Mouse (Mus musculus) left cerebral cortex, postnatal 36 days (tissue): ENCODE measurements around the gene Ddb1. TPM values are rescaled to one million over a fixed set of nuclear protein-coding genes. Genes with fewer than 3 reads are reported as not detected.
"Not testable (repeated sequence)": the region's sequence is repeated elsewhere in the genome, so short reads cannot be mapped to it uniquely, and the experiment has no call there.

Experiments
- DNase-seq, 2 experiments: peaks; one replicate each; pipeline ENCODE4 v3.0.0; 2021 to 2022; ENCODE audit warnings: low spot score in 2 of 2, mixed read lengths in 1 of 2
- intact Hi-C: fragments of 180-260 bp; cut with DNase I; formaldehyde crosslinking; loops from one replicate; pipeline ENCODE4 v1.15.1; 2025
- total RNA-seq, 2 experiments: library from RNA; stranded (reverse); gene quantifications; 2 replicates each; pipeline ENCODE4 v1.2.3; 2021

Gene Ddb1
- 100 to 1,000 TPM; 193 to 209 TPM for total RNA-seq

DNA sequence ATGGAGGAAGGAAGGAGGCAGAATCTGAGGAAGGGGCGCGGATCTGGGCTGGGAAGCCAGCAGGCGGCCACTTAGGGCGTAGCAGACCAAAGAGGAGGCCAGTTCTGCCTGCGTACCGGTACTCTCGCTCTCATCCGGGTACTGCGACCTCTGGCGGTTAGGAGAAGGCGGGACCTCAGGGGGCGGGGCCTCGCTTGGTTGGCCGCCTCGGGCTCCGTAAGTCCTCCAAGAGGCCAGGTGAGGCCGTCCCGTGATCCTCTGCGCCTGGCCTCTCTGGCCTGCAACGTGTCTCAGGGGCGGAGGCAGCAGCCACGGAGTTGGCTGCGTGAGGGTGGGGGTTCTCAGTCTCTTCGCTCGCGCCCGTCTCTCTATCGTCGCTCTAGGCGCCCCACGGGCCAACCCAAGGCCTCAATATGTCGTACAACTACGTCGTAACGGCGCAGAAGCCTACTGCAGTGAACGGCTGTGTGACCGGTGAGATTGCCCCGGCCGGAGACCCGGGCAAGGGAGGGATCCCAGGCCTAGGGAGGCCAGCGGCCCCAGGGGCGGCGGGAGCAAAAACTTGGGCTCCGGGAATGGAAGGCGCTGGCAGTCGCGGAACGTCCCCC is at the start of gene Ddb1, which contains the start of gene Tkfc:
Ddb1 (plus strand) TSS at position 35 of the 608 bp plus-strand sequence.
Tkfc (minus strand) TSS at position 362 of the 608 bp plus-strand sequence.
- intact Hi-C loops = loop anchor here (1.0 to 2.0 kb wide), 2 partner anchors 28 to 51 kb away; partner anchors contain the start of genes Cyb561a3 and Tmem138
- DNase-seq = peak; percentile 99

DNA sequence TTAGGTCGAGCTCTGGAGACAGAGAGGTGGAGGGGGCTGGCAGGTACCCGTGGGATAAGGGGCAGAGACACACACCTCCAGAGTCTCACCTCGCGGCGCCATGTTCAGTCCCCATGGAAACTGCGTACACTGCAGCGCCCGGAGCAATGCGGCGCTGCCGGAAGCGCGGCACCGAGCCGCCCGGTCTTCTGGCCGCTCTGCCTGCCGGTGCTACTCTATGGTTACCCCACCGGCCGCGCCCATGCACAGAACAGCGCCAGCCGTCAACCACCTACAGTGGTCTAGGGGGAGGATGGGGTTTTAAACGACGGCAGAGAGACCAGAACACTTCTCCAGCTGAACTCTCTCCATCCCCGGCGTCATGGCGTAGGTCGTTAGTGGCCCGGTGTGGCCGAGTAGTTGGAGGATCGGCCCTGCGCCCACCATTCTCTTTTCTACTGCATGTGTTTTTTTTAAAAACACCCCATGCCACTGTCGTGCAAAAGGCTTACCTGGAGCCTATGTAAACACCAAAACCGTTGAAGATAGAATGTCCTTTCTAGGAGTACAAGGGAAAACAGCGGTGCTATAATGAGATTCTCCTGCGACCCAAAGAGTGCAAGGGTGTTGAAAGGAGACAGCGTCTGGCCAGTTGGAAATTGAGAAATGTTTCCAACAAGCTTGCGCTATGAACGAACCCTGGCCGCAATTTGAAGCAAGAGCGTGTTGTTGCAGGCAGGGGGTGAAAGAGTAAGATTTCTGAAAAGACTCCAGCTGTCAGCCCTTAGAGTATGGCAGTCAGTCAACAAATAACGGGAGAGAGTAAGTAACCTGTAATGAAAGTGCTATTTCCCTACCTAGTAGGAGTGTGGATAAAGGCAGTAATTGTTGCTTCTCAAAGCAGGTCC is 49.3 kb upstream of the Ddb1 start, which contains the start of gene Tmem216:
Tmem216 (minus strand) TSS at position 615 of the 887 bp plus-strand sequence.
- intact Hi-C loops = loop anchor here (1.0 to 2.0 kb wide), 2 partner anchors 21 to 49 kb away; partner anchors contain the start of genes Cyb561a3, Ddb1, Tkfc and Tmem138
- peak; percentile 84 to 86 for DNase-seq

DNA sequence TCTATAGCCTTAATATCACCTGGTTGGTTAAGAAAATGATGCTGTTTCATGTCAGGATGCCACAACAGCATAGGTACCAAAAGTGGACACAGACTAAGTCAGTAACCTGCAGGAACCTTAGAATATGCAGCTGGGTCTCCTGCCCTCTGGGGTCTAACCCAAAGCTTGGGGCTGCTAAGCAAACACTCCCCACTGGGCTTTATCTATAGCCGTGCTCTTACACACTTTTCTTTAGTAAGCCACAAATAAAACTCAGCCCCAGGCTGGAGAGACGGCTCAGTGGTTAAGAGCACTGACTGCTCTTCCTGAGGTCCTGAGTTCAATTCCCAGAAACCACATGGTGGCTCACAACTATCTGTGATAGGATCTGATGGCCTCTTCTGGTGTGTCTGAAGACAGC is 48.1 kb upstream of the Ddb1 start:
- DNase-seq = no peak
- intact Hi-C loops = no loop called here

DNA sequence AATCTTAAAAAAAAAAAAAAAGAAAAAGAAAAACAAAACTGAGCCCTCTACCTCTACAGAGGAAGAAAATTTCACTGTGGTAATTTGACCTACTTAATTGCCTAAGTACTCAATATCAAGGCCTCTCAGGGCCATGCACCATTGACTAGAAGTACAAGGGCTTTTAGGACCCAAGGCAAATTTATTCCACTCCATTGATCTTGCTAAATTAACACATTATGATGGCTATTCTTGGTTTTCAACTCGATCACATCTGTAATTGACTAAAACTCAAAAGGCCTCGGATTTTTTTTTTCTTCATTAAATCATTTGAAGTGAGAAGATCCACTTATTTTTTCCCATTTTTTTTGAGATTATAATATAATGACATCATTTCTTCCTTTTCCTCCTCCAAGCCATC is 47.7 kb upstream of the Ddb1 start:
- intact Hi-C loops = no loop called here
- DNase-seq = no peak

DNA sequence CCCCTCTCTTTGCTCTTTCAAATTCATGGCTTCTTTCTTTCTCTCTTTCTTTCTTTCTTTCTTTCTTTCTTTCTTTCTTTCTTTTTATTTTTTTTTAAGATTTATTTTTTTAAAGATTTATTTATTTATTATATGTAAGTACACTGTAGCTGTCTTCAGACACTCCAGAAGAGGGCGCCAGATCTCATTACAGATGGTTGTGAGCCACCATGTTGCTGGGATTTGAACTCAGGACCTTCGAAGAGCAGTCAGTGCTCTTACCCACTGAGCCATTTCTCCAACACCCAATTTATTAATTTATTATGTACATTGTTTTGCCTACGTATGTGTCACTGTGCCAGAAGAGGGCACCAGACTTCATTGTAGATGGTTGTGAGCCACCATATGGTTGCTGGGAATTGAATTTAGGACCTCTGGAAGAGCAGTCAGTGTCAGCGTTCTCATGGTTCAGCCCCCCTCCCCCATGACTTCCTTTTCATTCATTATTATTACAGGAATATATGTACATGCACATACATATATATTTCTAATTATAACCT is 47.2 kb upstream of the Ddb1 start:
- DNase-seq, intact Hi-C loops: not testable (repeated sequence)

DNA sequence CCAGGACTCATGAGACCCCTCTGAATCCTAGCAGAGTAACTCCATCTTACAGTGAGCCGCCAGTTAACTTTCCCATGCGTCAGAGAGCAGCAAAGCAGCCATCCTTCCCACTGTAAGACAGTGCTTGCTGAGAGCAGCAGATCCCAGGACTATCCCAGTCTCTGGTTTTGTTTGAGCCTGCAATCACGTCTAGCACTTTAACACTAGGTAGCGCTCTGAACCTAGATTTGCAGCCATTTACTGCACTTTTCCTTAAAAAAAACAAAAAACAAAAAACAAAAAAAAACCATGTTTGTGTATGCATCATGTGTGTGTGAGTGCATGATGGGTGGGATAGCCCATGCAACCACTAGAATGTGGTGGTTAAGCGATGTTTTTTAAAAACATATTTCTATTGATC is 45.0 kb upstream of the Ddb1 start:
- DNase-seq = no peak
- intact Hi-C loops = no loop called here

DNA sequence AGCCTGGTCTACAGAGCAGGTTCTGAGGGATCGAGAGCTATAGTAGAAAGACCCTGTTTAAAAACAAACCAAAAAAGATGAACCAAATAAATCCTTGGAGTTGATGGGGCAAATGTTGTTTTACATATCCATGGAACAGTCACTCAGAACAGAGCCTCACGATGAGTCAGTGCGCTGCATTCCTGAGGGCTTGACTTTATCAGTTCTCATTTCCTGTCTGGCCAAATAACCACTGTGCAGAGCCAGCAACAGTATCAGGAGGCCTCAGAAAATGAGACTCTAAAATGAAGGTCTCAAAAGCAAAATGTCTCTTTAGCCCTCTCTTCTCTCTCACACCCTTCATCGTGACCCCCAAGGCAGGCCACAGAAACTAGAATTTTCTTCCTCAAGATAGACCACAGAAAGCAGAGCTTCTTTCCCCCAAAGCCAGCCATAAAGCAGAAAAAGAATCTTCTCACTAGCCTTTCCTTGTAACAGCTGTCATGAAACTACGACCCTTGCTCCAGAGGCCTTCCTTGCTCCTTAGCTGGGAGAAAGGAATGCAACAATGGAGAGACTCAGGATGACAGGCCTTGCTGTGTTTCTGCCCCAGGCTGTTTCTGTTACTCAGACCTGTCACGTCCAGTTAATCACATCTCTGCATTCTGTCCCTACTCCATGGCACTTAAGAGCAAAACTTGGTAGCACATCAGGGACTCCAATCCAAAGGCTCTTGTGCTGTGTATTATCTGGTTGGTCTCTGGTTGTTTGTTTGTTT is 43.4 kb upstream of the Ddb1 start:
- intact Hi-C loops = no loop called here

DNA sequence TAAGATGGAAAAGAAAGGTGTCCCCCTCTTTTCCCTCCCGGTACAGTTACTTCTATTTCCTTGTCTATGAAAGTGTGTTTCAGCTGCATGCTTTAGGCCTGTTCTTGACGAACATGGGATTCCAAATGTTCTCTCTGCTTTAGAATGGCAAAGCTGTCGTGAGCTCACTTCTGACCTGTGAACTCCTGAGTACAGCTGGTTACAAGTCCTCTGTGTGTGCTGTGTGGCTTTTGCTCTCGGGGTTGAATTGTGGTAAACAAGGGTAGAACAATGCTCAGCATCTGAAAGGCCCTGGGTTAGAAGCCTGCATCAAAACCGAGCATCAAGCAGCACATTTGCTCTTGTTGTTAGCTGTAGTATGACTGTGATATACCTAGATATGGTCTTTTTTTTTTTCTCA is 42.8 kb upstream of the Ddb1 start:
- intact Hi-C loops = no loop called here
- DNase-seq = no peak

More for the DNA sequence above, 43.4 kb upstream of the Ddb1 start:
- DNase-seq = no peak

DNA sequence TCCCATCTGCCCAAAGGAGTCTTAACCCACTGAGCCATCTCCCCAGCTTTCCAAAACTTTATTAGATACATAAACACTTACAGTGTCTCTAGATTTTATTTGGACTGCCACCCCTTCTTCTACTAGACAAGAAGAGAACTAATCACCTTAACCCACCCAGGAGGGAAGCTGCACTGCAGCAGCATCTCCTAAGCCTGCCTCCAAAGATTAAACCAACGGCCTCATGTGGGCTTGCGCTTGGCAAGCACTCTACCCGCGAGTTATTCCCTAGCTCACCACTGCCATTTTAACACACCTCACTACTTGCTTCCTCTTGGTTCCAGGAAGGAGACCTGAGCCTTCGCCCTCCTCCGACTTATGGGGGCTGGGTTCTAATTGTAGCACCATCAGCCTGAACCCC is 40.8 kb upstream of the Ddb1 start:
- intact Hi-C loops = no loop called here
- DNase-seq = no peak

DNA sequence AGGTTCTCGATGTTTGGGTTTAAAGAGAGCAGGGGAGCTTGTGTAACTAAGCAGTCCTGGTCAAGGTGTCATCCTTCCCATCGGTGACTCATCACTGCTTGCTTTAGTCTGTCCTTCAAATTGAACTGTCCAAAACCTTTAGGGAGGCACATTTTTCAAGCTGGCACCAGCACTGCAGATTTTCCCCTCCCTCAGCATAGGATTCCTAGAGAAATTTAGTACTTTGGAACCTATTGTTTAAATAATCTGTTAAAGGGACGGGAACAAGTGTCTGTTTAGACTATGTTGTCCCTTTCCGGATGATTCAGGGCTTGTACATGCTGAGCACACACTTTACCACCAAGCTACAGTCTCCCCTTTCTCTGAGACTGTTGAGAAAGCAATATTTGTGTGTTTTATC is 39.9 kb upstream of the Ddb1 start:
- DNase-seq = no peak

DNA sequence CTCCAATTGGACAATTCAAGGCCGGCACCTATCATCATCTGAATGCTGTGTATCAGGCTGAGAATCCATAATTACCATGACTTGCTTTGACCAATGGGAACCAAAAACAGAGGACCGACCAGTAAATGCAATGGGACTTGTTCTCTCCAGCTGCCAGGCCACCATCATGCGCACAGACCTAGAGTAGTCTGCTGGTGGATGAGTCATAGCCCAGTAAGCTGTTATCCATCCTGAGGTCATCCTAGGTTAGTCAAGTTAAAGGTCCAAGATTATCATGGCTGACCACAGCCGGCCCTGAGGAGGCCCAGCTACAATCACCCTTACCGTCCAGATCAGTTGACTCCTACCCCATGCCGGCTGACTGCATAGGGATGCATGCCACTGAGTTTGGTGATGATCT is 35.5 kb upstream of the Ddb1 start:
- no peak for DNase-seq
- intact Hi-C loops = no loop called here

More for the DNA sequence above, 39.9 kb upstream of the Ddb1 start:
- intact Hi-C loops = no loop called here

DNA sequence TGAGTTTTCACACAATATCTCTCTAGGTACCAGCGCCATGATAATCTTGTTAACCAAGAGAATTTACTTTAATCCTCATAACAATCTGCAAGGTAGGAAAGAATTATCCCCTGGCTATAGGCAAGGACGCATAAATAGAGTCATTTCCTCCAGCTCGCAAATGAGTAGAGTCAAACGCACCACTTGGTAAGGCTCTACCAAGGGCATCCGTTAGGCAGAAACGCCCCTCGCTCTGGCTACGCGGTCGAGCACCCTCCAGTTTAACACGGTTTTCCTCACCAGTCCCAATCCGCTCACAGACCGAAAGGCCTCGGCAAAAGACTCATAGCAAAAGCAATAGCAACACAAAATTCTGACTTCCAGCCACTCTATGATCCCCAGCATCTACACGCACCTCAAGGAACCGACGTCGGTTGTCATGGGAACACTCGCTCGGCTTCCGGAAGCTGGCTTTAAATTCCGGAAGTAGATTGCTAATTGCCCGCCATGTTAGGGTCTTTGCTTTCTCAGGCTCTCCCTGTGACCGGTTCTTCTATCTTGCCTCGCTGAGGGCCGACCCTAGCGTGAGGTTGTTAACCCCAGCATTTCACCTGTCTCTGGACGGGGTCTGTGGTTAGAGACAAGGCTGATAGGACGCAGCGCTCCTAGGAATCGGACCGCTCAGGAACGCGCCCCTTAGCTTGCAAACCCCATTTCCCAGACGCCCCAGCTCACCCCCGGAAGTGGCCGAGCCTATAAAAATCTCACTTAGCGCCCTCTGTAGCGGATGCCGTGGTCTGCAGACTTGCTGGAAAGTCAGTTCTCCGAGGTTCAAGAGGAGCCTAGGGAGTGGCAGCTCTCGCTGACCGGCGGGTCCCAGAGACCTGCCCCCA is 28.2 kb upstream of the Ddb1 start, which contains the start of the genes Cyb561a3 and Tmem138:
Cyb561a3 (plus strand) TSS at position 483 of the 872 bp plus-strand sequence.
Tmem138 (minus strand) TSS at position 673 of the 872 bp plus-strand sequence.
- intact Hi-C loops = loop anchor here (1.0 kb wide), 2 partner anchors 22 to 28 kb away; partner anchors contain the start of genes Ddb1 and Tkfc
- peak; percentile 94 to 95 for DNase-seq

DNA sequence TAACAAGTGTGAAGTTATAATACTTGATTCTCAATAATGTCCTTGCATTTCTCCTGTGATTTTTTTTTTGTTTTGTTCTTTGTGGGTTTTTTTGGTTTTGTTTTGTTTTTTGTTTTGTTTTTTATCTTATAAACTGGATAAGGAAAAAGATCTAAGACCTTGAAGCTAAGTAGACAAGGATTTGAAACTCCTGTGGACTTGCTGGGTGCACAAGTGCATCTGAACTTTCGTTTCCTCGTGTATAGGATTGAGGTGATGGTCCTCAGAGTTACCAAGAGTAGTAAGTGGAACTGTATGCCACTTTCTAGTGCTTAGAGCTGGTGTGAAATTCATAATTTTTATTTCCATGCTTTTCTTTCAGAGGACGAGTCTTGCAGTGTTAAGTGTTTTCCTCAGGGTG is 25.0 kb upstream of the Ddb1 start:
- intact Hi-C loops = no loop called here
- no peak for DNase-seq

DNA sequence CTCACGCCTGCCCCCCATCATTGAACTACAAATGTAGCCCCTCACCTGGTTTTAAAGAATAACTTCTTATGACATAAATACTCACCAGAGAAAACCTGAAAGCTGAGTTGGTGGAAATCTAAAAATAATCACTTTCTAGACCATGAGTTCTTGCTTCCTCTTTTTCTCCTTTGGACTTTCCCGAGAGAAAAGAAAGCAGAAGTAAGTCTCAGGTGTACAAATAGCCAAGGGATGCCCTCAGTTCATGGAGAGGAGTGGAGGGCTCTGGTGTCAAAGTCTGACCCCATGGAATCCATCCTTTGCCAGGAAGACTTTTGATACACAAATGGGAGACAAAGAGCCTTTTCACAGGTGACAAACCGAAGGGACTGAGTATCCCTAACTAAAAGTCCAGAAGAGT is 24.4 kb upstream of the Ddb1 start:
- no peak for DNase-seq
- intact Hi-C loops = no loop called here

DNA sequence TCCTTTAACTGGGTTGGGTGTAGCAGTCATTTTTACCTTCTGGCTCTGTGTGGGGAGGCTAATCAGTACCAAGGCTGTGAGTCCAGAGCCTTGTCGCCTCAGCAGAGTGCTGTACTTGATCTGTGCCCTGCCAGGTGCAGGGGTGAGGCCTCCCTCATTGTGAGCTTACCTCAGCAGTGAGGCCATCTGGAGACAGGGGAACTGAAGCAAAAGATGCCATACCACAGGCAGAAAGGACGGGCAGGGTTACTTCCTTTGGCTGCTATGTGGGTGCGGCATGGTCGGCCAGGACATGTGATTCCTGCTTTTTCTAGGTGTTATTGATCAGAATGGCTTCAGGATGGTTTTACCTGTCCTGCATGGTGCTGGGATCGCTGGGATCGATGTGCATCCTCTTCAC is 23.1 kb upstream of the Ddb1 start:
- DNase-seq = no peak
- intact Hi-C loops = no loop called here

DNA sequence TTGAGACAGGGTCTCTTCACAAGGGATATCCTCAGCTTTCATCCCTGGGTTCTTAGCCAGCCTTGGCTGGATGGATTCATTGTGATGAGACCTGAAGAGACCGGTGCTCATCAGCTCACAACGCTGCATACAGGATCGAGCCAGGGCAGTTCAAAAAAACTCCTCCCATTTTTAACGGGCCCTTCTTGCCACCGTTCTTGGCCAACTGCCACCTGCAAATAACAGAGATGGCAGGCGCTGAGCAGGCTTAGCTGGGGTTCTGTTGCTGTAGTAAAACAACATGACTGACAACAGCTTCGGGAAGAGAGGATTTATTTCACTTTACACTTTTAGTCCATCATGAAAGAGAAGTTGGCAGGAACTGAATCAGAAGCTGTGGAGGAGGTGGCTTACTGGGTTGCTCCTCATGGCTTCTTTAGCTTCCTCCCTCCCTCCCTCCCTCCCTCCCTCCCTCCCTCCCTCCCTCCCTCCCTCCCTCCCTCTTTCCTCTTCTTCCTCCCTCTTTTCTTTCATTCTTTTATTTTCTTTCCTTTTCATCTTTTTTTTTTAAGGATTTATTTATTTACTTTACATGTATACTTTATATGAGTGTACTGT is 21.5 kb upstream of the Ddb1 start:
- no peak for DNase-seq
- intact Hi-C loops = no loop called here

DNA sequence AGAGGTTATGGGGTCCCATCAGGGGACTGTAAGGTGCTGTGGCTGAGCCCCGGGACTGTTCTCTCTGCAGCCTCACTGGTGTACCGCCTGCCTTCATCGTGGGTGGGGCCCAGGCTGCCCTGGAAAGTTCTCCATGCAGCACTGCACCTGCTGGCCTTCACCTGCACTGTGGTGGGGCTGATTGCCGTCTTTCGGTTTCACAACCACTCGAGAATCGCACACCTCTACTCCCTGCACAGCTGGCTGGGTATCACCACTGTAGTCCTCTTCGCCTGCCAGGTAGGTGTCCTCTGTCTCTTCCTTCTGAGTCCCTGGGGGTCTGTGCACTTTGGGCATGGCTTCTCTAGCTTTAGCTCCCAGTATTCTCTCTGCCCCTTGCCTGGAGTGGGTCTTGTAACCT is 20.0 kb upstream of the Ddb1 start:
- no peak for DNase-seq
- intact Hi-C loops = no loop called here

DNA sequence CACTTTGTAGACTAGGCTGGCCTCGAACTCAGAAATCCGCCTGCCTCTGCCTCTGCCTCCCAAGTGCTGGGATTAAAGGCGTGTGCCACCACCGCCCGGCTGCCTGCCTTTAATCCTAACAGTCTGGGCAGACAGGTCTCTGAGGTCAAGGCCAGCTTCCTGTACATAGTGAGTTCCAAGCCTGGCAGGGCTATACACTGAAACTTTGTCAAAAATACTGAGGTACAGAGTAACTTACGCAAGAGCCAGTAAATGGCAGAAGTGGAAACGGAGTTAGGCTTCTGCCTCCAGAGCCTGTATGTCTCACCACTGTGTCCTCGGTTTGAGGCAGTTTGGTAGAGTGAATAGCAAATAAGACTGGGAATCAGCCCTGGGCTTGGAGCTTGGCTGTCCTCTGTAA is 17.9 kb upstream of the Ddb1 start:
- no peak for DNase-seq
- intact Hi-C loops = no loop called here
